ENCODE assay signal across 16 mouse cellular contexts in genomic region chr3:99257586-99258577, GRCm38 (mm10). TPM values are rescaled to one million over a fixed set of nuclear protein-coding genes. Genes with fewer than 3 reads are reported as not detected.
DNase-seq lines count a peak whose midpoint lies in the region; ATAC-seq and TF ChIP-seq lines count a peak whose summit lies in the region.
"Had no signal": no experiment of that assay in that cellular context is flagged by ENCODE, and none has a peak within 500 bp of the region (broad histone marks: within the 10 kb centered on the region; RNA-seq: fewer than 3 reads in every experiment).

No protein-coding gene starts in this region.

- DNase-seq in hindbrain, embryonic 11.5 days (ENCODE audit: low spot score), result peak; percentile 57
- DNase-seq in ES-CJ7 (ENCODE audit: low read depth, low spot score), result peak; percentile 41
- DNase-seq in brain, embryonic 14.5 days (ENCODE audit: low read depth), result peak; percentile 33
- no peak for DNase-seq in c-Kit-positive CD71-positive TER-119-positive erythroid progenitor cells, embryonic 14.5 days (ENCODE audit: low spot score)
- DNase-seq: adrenal gland, postnatal 10 days; cerebellum, adult 9-11 months; gastrocnemius, postnatal 10 days; heart, postnatal 14 days; kidney, adult 11 months; kidney, postnatal 10 days; right cerebral cortex, postnatal 4 days had no signal

- WGBS in hindbrain, embryonic 11.5 days, result 2% methylated on average over 29 of the region's 29 CpGs
- WGBS in hindbrain, embryonic 16.5 days, result 3% methylated on average over 29 of the region's 29 CpGs

- H3K9me3 ChIP-seq in hindbrain, embryonic 11.5 days (ENCODE audit: control insufficient read depth, low read length), result no peaks in the 10 kb centered on the region
- peaks cover 6% of the 10 kb centered on the region for H3K9me3 ChIP-seq in hindbrain, embryonic 16.5 days (ENCODE audit: control insufficient read depth, low read length)
- H3K9me3 ChIP-seq: liver, embryonic 15.5 days had no signal

- no peak for TF ChIP-seq CTCF in brain, embryonic 14.5 days (IDR thresholded peaks at IDR 0.05; ENCODE audit: borderline replicate concordance, extremely low read depth, insufficient read depth, insufficient read length)
- TF ChIP-seq CTCF in embryonic fibroblast, embryonic 13.5 days (IDR thresholded peaks at IDR 0.05; ENCODE audit: borderline replicate concordance, insufficient read depth, low read length), result no peak

- no peak overlapping the region for H3K4me2 ChIP-seq in hindbrain, embryonic 11.5 days (replicated peaks; ENCODE audit: low read depth, low read length)
- H3K4me2 ChIP-seq in hindbrain, embryonic 16.5 days (ENCODE audit: low read length), result no peak overlapping the region
- H3K4me2 ChIP-seq: liver, embryonic 15.5 days had no signal

- H3K4me3 ChIP-seq in hindbrain, embryonic 11.5 days (ENCODE audit: low read depth, low read length), result no peak overlapping the region
- H3K4me3 ChIP-seq in hindbrain, embryonic 16.5 days (ENCODE audit: low read length), result no peak overlapping the region
- H3K4me3 ChIP-seq in embryonic fibroblast, embryonic 13.5 days (ENCODE audit: insufficient read depth, low read length), result peak overlapping the region; percentile 90
- H3K4me3 ChIP-seq: liver, embryonic 15.5 days had no signal

- no peak for TF ChIP-seq POLR2A in brain, embryonic 14.5 days (IDR thresholded peaks at IDR 0.05; ENCODE audit: borderline replicate concordance, extremely low read depth, insufficient read depth, insufficient read length, poor library complexity, severe bottlenecking)
- TF ChIP-seq POLR2A in embryonic fibroblast, embryonic 13.5 days (IDR thresholded peaks at IDR 0.05; ENCODE audit: low read depth, low read length), result no peak

- ATAC-seq in hindbrain, embryonic 11.5 days (ENCODE audit: low FRiP score), result no peak
- no peak for ATAC-seq in hindbrain, embryonic 16.5 days
- ATAC-seq in erythroid progenitor cell, adult 5-6 weeks (replicated peaks; ENCODE audit: low FRiP score, poor library complexity, severe bottlenecking), result no peak
- ATAC-seq in CD4-positive, CD25-positive, alpha-beta regulatory T cell, adult 4 months, result no peak

- H3K4me1 ChIP-seq in hindbrain, embryonic 11.5 days (replicated peaks; ENCODE audit: control insufficient read depth, insufficient read depth, low read length), result peaks cover 9% of the 10 kb centered on the region; the same call in 1 of the 2 replicates
- peaks cover 9% of the 10 kb centered on the region for H3K4me1 ChIP-seq in hindbrain, embryonic 16.5 days (ENCODE audit: control insufficient read depth, insufficient read depth, low read depth, low read length)
- H3K4me1 ChIP-seq in embryonic fibroblast, embryonic 13.5 days (ENCODE audit: control insufficient read depth, insufficient read depth, low read length), result no peaks in the 10 kb centered on the region

- no peaks in the 10 kb centered on the region for H3K36me3 ChIP-seq in hindbrain, embryonic 11.5 days (ENCODE audit: control insufficient read depth, insufficient read depth, low read length)
- H3K36me3 ChIP-seq in hindbrain, embryonic 16.5 days (ENCODE audit: control insufficient read depth, insufficient read depth, low read length), result no peaks in the 10 kb centered on the region
- H3K36me3 ChIP-seq: liver, embryonic 15.5 days had no signal

- peaks cover 89% of the 10 kb centered on the region for H3K27me3 ChIP-seq in hindbrain, embryonic 11.5 days (ENCODE audit: control insufficient read depth, insufficient read depth, low read length)
- H3K27me3 ChIP-seq in hindbrain, embryonic 16.5 days (replicated peaks; ENCODE audit: control insufficient read depth, insufficient read depth, low read length), result peaks cover 66% of the 10 kb centered on the region

- no peak overlapping the region for H3K9ac ChIP-seq in hindbrain, embryonic 11.5 days (ENCODE audit: low read depth, low read length)
- H3K9ac ChIP-seq in hindbrain, embryonic 16.5 days (ENCODE audit: low read depth, low read length), result no peak overlapping the region
- H3K9ac ChIP-seq: liver, embryonic 15.5 days had no signal

- no peak overlapping the region for H3K27ac ChIP-seq in hindbrain, embryonic 11.5 days (ENCODE audit: low read depth, low read length)
- H3K27ac ChIP-seq in hindbrain, embryonic 16.5 days (ENCODE audit: low read depth, low read length), result no peak overlapping the region
- peak overlapping the region; percentile 96 for H3K27ac ChIP-seq in embryonic fibroblast, embryonic 13.5 days (ENCODE audit: insufficient read depth, low read length)
- H3K27ac ChIP-seq: liver, embryonic 15.5 days had no signal

RNA-seq across cellular contexts. Expression of gene Tbx15, which starts 17.7 kb away (rescaled TPM):
- 4.2 and 4.9 TPM in 2 replicates for polyA plus RNA-seq in hindbrain, embryonic 11.5 days (2014; fragmentation: Nextera tagmentation; extraction: Ambion mirVana)
- polyA plus RNA-seq in hindbrain, embryonic 16.5 days (2015; fragmentation: Nextera tagmentation; extraction: Ambion mirVana), result 0.66 and 1.0 TPM in 2 replicates
- polyA plus RNA-seq in brain, embryonic 14.5 days (2012; rRNA removed), result 3.1 and 4.2 TPM in 2 replicates
- 57.3 and 86.3 TPM in 2 replicates for polyA plus RNA-seq in embryonic fibroblast, embryonic 13.5 days (2011; ENCODE audit: insufficient read length, low read depth, missing spikeins)
- total RNA-seq in erythroid progenitor cell, adult 5-6 weeks (2015; ENCODE audit: low replicate concordance), result not detected in 2 replicates
- total RNA-seq in erythroid progenitor cell, adult 5-6 weeks (2017; ENCODE audit: low replicate concordance), result 0.13 TPM in 1 of 2 replicates, not detected in the other
- not detected for polyA plus RNA-seq in CD4-positive, CD25-positive, alpha-beta regulatory T cell, adult 4 months (2017; shearing (Covaris generic))
